Mouse (Mus musculus) MEL (cell line): ENCODE measurements around the gene Vsx1. TPM values are rescaled to one million over a fixed set of nuclear protein-coding genes. Genes with fewer than 3 reads are reported as not detected.

ENCODE experiments used
- DNase-seq: peaks from one replicate; pipeline ENCODE4 v3.0.0; 2011; ENCODE audit warnings: low read depth, low spot score
- H3K27ac ChIP-seq: 2 replicates; pipeline ENCODE4 v1.5.1; 2012; ENCODE audit warnings: low read depth, mild to moderate bottlenecking, control low read depth, low read length, moderate library complexity; ENCODE audit not compliant: control insufficient read depth
- H3K27me3 ChIP-seq, 2 experiments: fragments of 150-350 bp in 1 of 2; sonication (generic) in 1 of 2; 2 replicates each; pipeline ENCODE4 v1.6.1; 2012; ENCODE audit warnings: low read length in 2 of 2, mild to moderate bottlenecking in 2 of 2, improper control_type of control experiment in 1 of 2, moderate library complexity in 1 of 2; ENCODE audit not compliant: insufficient read depth in 2 of 2, control insufficient read depth in 1 of 2
- H3K36me3 ChIP-seq, 2 experiments: 2 replicates each; pipeline ENCODE4 v1.6.1; 2012 to 2014; ENCODE audit warnings: low read length in 2 of 2, improper control_type of control experiment in 1 of 2, inconsistent platforms in 1 of 2, mild to moderate bottlenecking in 1 of 2; ENCODE audit not compliant: insufficient read depth in 2 of 2, control insufficient read depth in 1 of 2
- H3K4me1 ChIP-seq, 2 experiments: fragments of 150-350 bp in 1 of 2; sonication (generic) in 1 of 2; 2 replicates each; pipeline ENCODE4 v1.6.1; 2012; ENCODE audit warnings: low read length in 2 of 2, improper control_type of control experiment in 1 of 2, mild to moderate bottlenecking in 1 of 2; ENCODE audit not compliant: insufficient read depth in 2 of 2, control insufficient read depth in 1 of 2
- H3K4me3 ChIP-seq, 2 experiments: fragments of 150-350 bp in 1 of 2; sonication (generic) in 1 of 2; 2 replicates each; pipeline ENCODE4 v1.5.1; 2012; ENCODE audit warnings: low read depth in 2 of 2, low read length in 2 of 2, mild to moderate bottlenecking in 2 of 2, moderate library complexity in 2 of 2, control low read depth in 1 of 2, improper control_type of control experiment in 1 of 2; ENCODE audit not compliant: control insufficient read depth in 1 of 2, insufficient read depth in 1 of 2
- H3K79me2 ChIP-seq: 2 replicates; pipeline ENCODE4 v1.6.1; 2012; ENCODE audit warnings: mild to moderate bottlenecking, low read length, moderate library complexity; ENCODE audit not compliant: control insufficient read depth, poor library complexity, insufficient read depth
- H3K9ac ChIP-seq: 2 replicates; pipeline ENCODE4 v1.6.1; 2012; ENCODE audit warnings: low read depth, mild to moderate bottlenecking, control low read depth, low read length, moderate library complexity; ENCODE audit not compliant: control insufficient read depth, poor library complexity, severe bottlenecking
- H3K9me3 ChIP-seq: fragments of 150-350 bp; sonication (generic); replicated peaks from 2 replicates; pipeline ENCODE4 v1.6.1; 2012; ENCODE audit warnings: mild to moderate bottlenecking, low read length, improper control_type of control experiment, moderate library complexity; ENCODE audit not compliant: insufficient read depth
- BHLHE40 ChIP-seq: IDR thresholded peaks from 2 replicates; pipeline ENCODE4 v1.6.1; 2012; ENCODE audit warnings: low read depth, mild to moderate bottlenecking, inconsistent platforms, low read length, improper control_type of control experiment, borderline replicate concordance
- CHD1 ChIP-seq: IDR thresholded peaks from 2 replicates; pipeline ENCODE4 v1.6.1; 2012; ENCODE audit warnings: low read depth, mild to moderate bottlenecking, inconsistent platforms, low read length, improper control_type of control experiment
- CTCF ChIP-seq, 3 experiments: IDR thresholded peaks in 2 of 3; conservative IDR thresholded peaks in 1 of 3; 2 replicates each; pipeline ENCODE4 v1.5.1; 2011 to 2012; ENCODE audit warnings: low read length in 3 of 3, low read depth in 2 of 3, mild to moderate bottlenecking in 2 of 3, improper control_type of control experiment in 1 of 3, inconsistent platforms in 1 of 3, mixed read lengths in 1 of 3, moderate library complexity in 1 of 3; ENCODE audit not compliant: control insufficient read depth in 1 of 3, insufficient read depth in 1 of 3, poor library complexity in 1 of 3, severe bottlenecking in 1 of 3
- E2F4 ChIP-seq: IDR thresholded peaks from 2 replicates; pipeline ENCODE4 v1.6.1; 2011; ENCODE audit warnings: low read depth, low read length, improper control_type of control experiment, borderline replicate concordance
- EP300 ChIP-seq, 2 experiments: IDR thresholded peaks; 2 replicates each; pipeline ENCODE4 v1.6.1; 2011; ENCODE audit warnings: improper control_type of control experiment in 2 of 2, low read length in 2 of 2, low read depth in 1 of 2, mild to moderate bottlenecking in 1 of 2
- ETS1 ChIP-seq: IDR thresholded peaks from 2 replicates; pipeline ENCODE4 v1.6.1; 2012; ENCODE audit warnings: low read depth, mild to moderate bottlenecking, inconsistent platforms, low read length, improper control_type of control experiment, moderate library complexity
- HCFC1 ChIP-seq: IDR thresholded peaks from 2 replicates; pipeline ENCODE4 v1.6.1; 2012; ENCODE audit warnings: low read depth, mild to moderate bottlenecking, inconsistent platforms, low read length, improper control_type of control experiment, moderate library complexity
- JUND ChIP-seq: IDR thresholded peaks from 2 replicates; pipeline ENCODE4 v1.6.1; 2011; ENCODE audit warnings: low read depth, mild to moderate bottlenecking, improper control_type of control experiment, low read length
- KAT2A ChIP-seq: conservative IDR thresholded peaks from 2 replicates; pipeline ENCODE4 v1.6.1; 2012; ENCODE audit warnings: low read depth, low read length, improper control_type of control experiment, inconsistent platforms
- MAFK ChIP-seq: IDR thresholded peaks from 2 replicates; pipeline ENCODE4 v1.6.1; 2011; ENCODE audit warnings: low read depth, mild to moderate bottlenecking, low read length, improper control_type of control experiment, borderline replicate concordance
- MAZ ChIP-seq: IDR thresholded peaks from 2 replicates; pipeline ENCODE4 v1.6.1; 2012; ENCODE audit warnings: low read depth, mild to moderate bottlenecking, inconsistent platforms, low read length, improper control_type of control experiment
- MXI1 ChIP-seq: IDR thresholded peaks from 2 replicates; pipeline ENCODE4 v1.6.1; 2011; ENCODE audit warnings: mild to moderate bottlenecking, low read depth, low read length, improper control_type of control experiment
- MYC ChIP-seq: IDR thresholded peaks from 2 replicates; pipeline ENCODE4 v1.6.1; 2011; ENCODE audit warnings: low read depth, mild to moderate bottlenecking, low read length, improper control_type of control experiment, moderate library complexity
- NRF1 ChIP-seq: IDR thresholded peaks from 2 replicates; pipeline ENCODE4 v1.6.1; 2014; ENCODE audit warnings: low read depth, mild to moderate bottlenecking, inconsistent platforms, low read length, improper control_type of control experiment, moderate library complexity; ENCODE audit not compliant: poor library complexity, insufficient read depth, severe bottlenecking
- POLR2A ChIP-seq, 2 experiments: IDR thresholded peaks; 2 replicates each; pipeline ENCODE4 v1.6.1; 2011 to 2012; ENCODE audit warnings: low read length in 2 of 2, mild to moderate bottlenecking in 2 of 2, control low read depth in 1 of 2, improper control_type of control experiment in 1 of 2, low read depth in 1 of 2, moderate library complexity in 1 of 2; ENCODE audit not compliant: control insufficient read depth in 1 of 2, insufficient read depth in 1 of 2, poor library complexity in 1 of 2
- POLR2AphosphoS2 ChIP-seq: IDR thresholded peaks from 2 replicates; pipeline ENCODE4 v1.6.1; 2011; ENCODE audit warnings: low read length, improper control_type of control experiment
- POLR2AphosphoS5 ChIP-seq: IDR thresholded peaks from 2 replicates; pipeline ENCODE4 v1.6.1; 2012; ENCODE audit warnings: low read depth, borderline replicate concordance, mild to moderate bottlenecking, inconsistent platforms, low read length, moderate library complexity, mixed read lengths
- SIN3A ChIP-seq: IDR thresholded peaks from 2 replicates; pipeline ENCODE4 v1.6.1; 2012; ENCODE audit warnings: low read length, improper control_type of control experiment, inconsistent platforms
- SMC3 ChIP-seq: IDR thresholded peaks from 2 replicates; pipeline ENCODE4 v1.6.1; 2011; ENCODE audit warnings: low read depth, low read length, improper control_type of control experiment
- TAL1 ChIP-seq: IDR thresholded peaks from 2 replicates; pipeline ENCODE4 v1.6.1; 2012; ENCODE audit warnings: mild to moderate bottlenecking, inconsistent platforms, low read length, moderate library complexity, mixed read lengths
- TBP ChIP-seq: IDR thresholded peaks from 2 replicates; pipeline ENCODE4 v1.8.0; 2011; ENCODE audit warnings: low read depth, low read length, improper control_type of control experiment
- TCF12 ChIP-seq: IDR thresholded peaks from 2 replicates; pipeline ENCODE4 v1.6.1; 2014; ENCODE audit warnings: low read depth, mild to moderate bottlenecking, inconsistent platforms, low read length, improper control_type of control experiment, moderate library complexity
- UBTF ChIP-seq: IDR thresholded peaks from 2 replicates; pipeline ENCODE4 v1.6.1; 2012; ENCODE audit warnings: low read depth, mild to moderate bottlenecking, inconsistent platforms, low read length, improper control_type of control experiment, moderate library complexity, borderline replicate concordance; ENCODE audit not compliant: insufficient read depth
- USF1 ChIP-seq: IDR thresholded peaks from 2 replicates; pipeline ENCODE4 v1.6.1; 2014; ENCODE audit warnings: low read depth, mild to moderate bottlenecking, inconsistent platforms, low read length, improper control_type of control experiment, moderate library complexity
- ZKSCAN1 ChIP-seq: IDR thresholded peaks from 2 replicates; pipeline ENCODE4 v1.6.1; 2012; ENCODE audit warnings: low read depth, mild to moderate bottlenecking, inconsistent platforms, low read length, improper control_type of control experiment, moderate library complexity
- ZMIZ1 ChIP-seq: IDR thresholded peaks from 2 replicates; pipeline ENCODE4 v1.6.1; 2012; ENCODE audit warnings: low read depth, mild to moderate bottlenecking, inconsistent platforms, low read length, improper control_type of control experiment, moderate library complexity
- ZNF384 ChIP-seq: IDR thresholded peaks from 2 replicates; pipeline ENCODE4 v1.6.1; 2012; ENCODE audit warnings: low read depth, mild to moderate bottlenecking, inconsistent platforms, low read length, improper control_type of control experiment
- polyA plus RNA-seq, 2 experiments: library from polyadenylated mRNA; stranded (reverse) in 1 of 2; unstranded in 1 of 2; fragments of >175 nt in 1 of 2; fragments of >200 nt in 1 of 2; gene quantifications; 2 replicates each; pipeline versions ENCODE4 v1.2.1 to v1.2.4; 2012; ENCODE audit warnings: low replicate concordance in 2 of 2, low read depth in 1 of 2; ENCODE audit not compliant: insufficient read length in 2 of 2, insufficient read depth in 1 of 2, missing spikeins in 1 of 2
- total RNA-seq: library from RNA; depleted of rRNA; stranded (reverse); fragments of 300-350 nt; gene quantifications from 2 replicates; pipeline ENCODE4 v1.2.3, GENCODE M21; 2012; rRNA removed

Gene Vsx1
- not detected in 2 replicates for total RNA-seq
- not detected for polyA plus RNA-seq

- Histone ChIP-seq H3K4me3 (no peak within 1 kb of the TSS), H3K36me3 (no peaks in the 10 kb centered on the region), H3K4me1 (no peaks in the 10 kb centered on the region), H3K9ac (no peak within 1 kb of the TSS), H3K9me3 (no peaks in the 10 kb centered on the region), H3K79me2 (no peaks in the 10 kb centered on the region), H3K27me3 (peaks cover 0 to 2% of the 10 kb centered on the region in 2 experiments; a peak in 2 of 4 replicates), H3K27ac (no peak within 1 kb of the TSS)
- no peak for DNase-seq
- no peak for TF ChIP-seq TAL1
- TF ChIP-seq TCF12 = no peak
- no peak for TF ChIP-seq HCFC1
- no peak for TF ChIP-seq POLR2AphosphoS2
- TF ChIP-seq UBTF = no peak
- TF ChIP-seq SIN3A = no peak
- TF ChIP-seq ETS1 = no peak
- TF ChIP-seq BHLHE40 = no peak
- TF ChIP-seq POLR2A (IDR thresholded peaks at IDR 0.05; ENCODE audit: control insufficient read depth in 1 of 2, insufficient read depth in 1 of 2, low read depth in 1 of 2, low read length in 2 of 2, poor library complexity in 1 of 2) = no peak
- TF ChIP-seq MYC = no peak
- no peak for TF ChIP-seq CTCF (IDR thresholded peaks at IDR 0.05 in 2 of 3, conservative IDR thresholded peaks at IDR 0.05 in 1 of 3; ENCODE audit: control insufficient read depth in 1 of 3, insufficient read depth in 1 of 3, low read depth in 2 of 3, low read length in 3 of 3, poor library complexity in 1 of 3, severe bottlenecking in 1 of 3)
- no peak for TF ChIP-seq MXI1
- TF ChIP-seq SMC3 = no peak
- TF ChIP-seq ZNF384 = no peak
- no peak for TF ChIP-seq NRF1
- no peak for TF ChIP-seq JUND
- TF ChIP-seq E2F4 = no peak
Measured at GRCm38 (mm10) chr2:150689223-150689800, at the start of gene Vsx1. Gene Vsx1 (minus strand): TSS chr2:150689360.

GRCm38 (mm10) chr2:150737881-150738280, 48.7 kb upstream of the Vsx1 start:
- Histone ChIP-seq H3K79me2 (no peaks in the 10 kb centered on the region), H3K27ac (no peak overlapping the region), H3K4me3 (no peak overlapping the region), H3K9ac (no peak overlapping the region), H3K27me3 (peaks cover 0 to 1% of the 10 kb centered on the region in 2 experiments; a peak in 2 of 4 replicates), H3K36me3 (no peaks in the 10 kb centered on the region), H3K4me1 (no peaks in the 10 kb centered on the region), H3K9me3 (no peaks in the 10 kb centered on the region)
- no peak for TF ChIP-seq TBP
- no peak for TF ChIP-seq UBTF
- TF ChIP-seq CHD1 = no peak
- no peak for TF ChIP-seq ZKSCAN1
- no peak for TF ChIP-seq SIN3A
- no peak for TF ChIP-seq HCFC1
- TF ChIP-seq ETS1 = no peak
- no peak for TF ChIP-seq BHLHE40
- no peak for TF ChIP-seq USF1
- no peak for TF ChIP-seq ZMIZ1
- TF ChIP-seq MAFK = no peak
- no peak for TF ChIP-seq KAT2A
- TF ChIP-seq MAZ = no peak
- TF ChIP-seq EP300 (IDR thresholded peaks at IDR 0.05; ENCODE audit: low read depth in 1 of 2, low read length in 2 of 2) = no peak
- no peak for TF ChIP-seq TAL1
- TF ChIP-seq SMC3 = no peak
- no peak for TF ChIP-seq NRF1
- no peak for TF ChIP-seq JUND
- TF ChIP-seq POLR2AphosphoS5 = no peak
- no peak for TF ChIP-seq ZNF384
- DNase-seq = no peak
